Mouse (Mus musculus): Measurements from ENCODE around the gene Tmem19. TPM values are rescaled to one million over a fixed set of nuclear protein-coding genes. Genes with fewer than 3 reads are reported as not detected.

The Tmem19 gene
- polyA plus RNA-seq, 1 experiment from 2014 or later, result 35.5 TPM

DNA sequence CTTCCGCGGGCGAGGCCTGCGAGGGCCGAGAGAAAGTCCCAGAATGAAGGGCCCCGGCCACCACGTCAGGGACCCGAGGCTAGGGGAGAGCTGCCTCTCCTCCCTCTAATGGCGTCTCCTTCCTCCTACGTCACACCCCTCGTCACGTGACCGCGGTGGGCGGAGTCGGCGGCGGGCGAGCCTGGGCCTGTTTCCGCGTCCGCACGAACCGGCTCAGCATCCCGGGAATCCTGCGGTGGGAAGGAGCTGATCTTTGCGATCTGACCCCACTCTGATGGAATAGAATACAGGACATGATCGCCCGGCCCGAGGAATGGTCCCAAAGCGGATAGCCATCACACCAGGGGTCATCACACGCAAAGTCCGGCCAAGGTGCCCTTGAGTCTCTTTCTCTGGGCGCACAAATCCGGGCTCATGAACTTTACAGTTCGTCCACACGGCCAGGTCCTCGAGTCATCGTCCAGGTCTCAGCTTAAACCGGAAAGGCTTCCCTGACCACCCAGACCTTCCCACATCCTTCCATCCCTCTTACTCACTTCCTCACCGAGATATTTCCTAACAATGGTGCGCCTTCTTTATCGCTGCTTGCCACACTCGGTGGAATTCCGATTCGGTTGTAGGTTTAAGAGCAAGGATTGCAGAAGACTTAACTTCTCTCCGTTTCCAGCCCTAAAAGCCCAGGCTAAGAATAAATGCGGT, 46.7 kb downstream of the Tmem19 start, which contains the start of gene Rab21:
Rab21 (minus strand) TSS at position 122 of the 699 bp plus-strand sequence.
- WGBS, result under 1% methylated on average over 42 of the region's 48 CpGs
- peak; percentile 92 for ATAC-seq (ENCODE audit: low FRiP score, low TSS enrichment)
- Histone ChIP-seq H3K27me3 (ENCODE audit: control insufficient read depth, insufficient read depth, low read length) (no peaks in the 10 kb centered on the region), H3K4me1 (ENCODE audit: control insufficient read depth, insufficient read depth, low read length) (peaks cover 17% of the 10 kb centered on the region), H3K27ac (ENCODE audit: low read depth, low read length) (peak within 1 kb of the TSS; percentile 90), H3K9me3 (ENCODE audit: control insufficient read depth, low read length) (no peaks in the 10 kb centered on the region), H3K4me2 (replicated peaks; ENCODE audit: low read depth, low read length) (peak within 1 kb of the TSS; percentile 51), H3K36me3 (ENCODE audit: control insufficient read depth, insufficient read depth, low read length) (no peaks in the 10 kb centered on the region), H3K4me3 (ENCODE audit: low read length) (peak within 1 kb of the TSS; percentile 83), H3K9ac (ENCODE audit: low read depth, low read length) (peak within 1 kb of the TSS; percentile 85)

DNA sequence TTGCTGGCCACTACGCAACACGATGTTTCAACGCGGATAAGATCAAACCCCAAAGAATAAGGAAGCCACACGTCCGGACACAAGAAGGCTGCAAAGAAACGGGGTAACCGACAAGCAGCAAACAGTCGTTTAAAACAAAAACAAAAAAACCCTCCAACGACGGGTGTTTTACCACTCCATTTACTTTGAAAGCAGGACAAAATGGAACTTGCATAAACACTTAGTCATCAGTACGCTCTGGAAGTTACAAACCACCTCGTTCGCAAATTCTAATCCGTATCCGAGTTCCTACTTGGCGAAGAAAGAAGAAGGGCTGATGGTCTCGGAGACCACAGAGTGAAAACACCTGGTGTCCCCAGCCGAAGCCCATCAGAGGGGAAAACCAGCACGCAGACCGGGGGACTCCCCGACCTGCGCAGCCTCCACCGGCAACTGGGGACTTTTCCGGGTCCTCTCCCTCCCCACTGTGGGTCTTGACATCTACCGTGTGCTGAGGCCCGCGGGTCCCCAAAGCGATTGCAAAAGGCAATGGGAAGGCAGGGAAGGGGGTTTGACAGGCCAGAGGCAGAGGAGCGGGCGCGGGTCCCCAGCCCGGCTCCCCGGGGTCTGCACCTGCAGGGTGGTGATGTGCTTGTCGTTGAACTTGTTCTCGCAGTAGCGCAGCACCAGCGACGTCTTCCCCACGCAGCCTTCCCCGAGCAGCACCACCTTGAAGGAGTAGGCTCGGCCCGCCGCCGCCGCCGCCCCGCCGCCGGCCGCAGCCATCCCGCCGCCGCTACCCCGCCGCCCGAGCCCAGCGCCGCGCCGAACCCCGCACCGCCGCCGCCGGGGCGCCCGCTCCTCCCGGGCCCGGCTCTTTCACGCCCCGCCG, 47.5 kb downstream of the Tmem19 start:
- peak overlapping the region; percentile 85 for H3K9ac ChIP-seq (ENCODE audit: low read depth, low read length)
- peaks cover 17% of the 10 kb centered on the region for H3K4me1 ChIP-seq (ENCODE audit: control insufficient read depth, insufficient read depth, low read length)
- under 1% methylated on average over 53 of the region's 73 CpGs for WGBS
- H3K27me3 ChIP-seq (ENCODE audit: control insufficient read depth, insufficient read depth, low read length), result no peaks in the 10 kb centered on the region
- H3K4me3 ChIP-seq (ENCODE audit: low read length), result peak overlapping the region; percentile 83
- peak overlapping the region; percentile 90 for H3K27ac ChIP-seq (ENCODE audit: low read depth, low read length)
- peak overlapping the region; percentile 51 for H3K4me2 ChIP-seq (replicated peaks; ENCODE audit: low read depth, low read length)
- no peaks in the 10 kb centered on the region for H3K36me3 ChIP-seq (ENCODE audit: control insufficient read depth, insufficient read depth, low read length)
- peak; percentile 59 for ATAC-seq (ENCODE audit: low FRiP score, low TSS enrichment)
- H3K9me3 ChIP-seq (ENCODE audit: control insufficient read depth, low read length), result no peaks in the 10 kb centered on the region

- ATAC-seq (ENCODE audit: low FRiP score, low TSS enrichment), result no peak
- Histone ChIP-seq H3K36me3 (ENCODE audit: control insufficient read depth, insufficient read depth, low read length) (no peaks in the 10 kb centered on the region), H3K4me3 (ENCODE audit: low read length) (peak overlapping the region; percentile 83), H3K27me3 (ENCODE audit: control insufficient read depth, insufficient read depth, low read length) (no peaks in the 10 kb centered on the region), H3K27ac (ENCODE audit: low read depth, low read length) (no peak overlapping the region), H3K4me2 (replicated peaks; ENCODE audit: low read depth, low read length) (peak overlapping the region; percentile 51), H3K9me3 (ENCODE audit: control insufficient read depth, low read length) (no peaks in the 10 kb centered on the region), H3K4me1 (ENCODE audit: control insufficient read depth, insufficient read depth, low read length) (peaks cover 17% of the 10 kb centered on the region), H3K9ac (ENCODE audit: low read depth, low read length) (peak overlapping the region; percentile 85; the same call in 1 of the 2 replicates)
- WGBS, result 13% methylated on average over 6 of the region's 6 CpGs
Observed at GRCm38 (mm10) chr10:115314287-115314581, 48.1 kb downstream of the Tmem19 start.

GRCm38 (mm10) chr10:115313641-115314286, 48.5 kb downstream of the Tmem19 start:
- H3K4me3 ChIP-seq (ENCODE audit: low read length), result peak overlapping the region; percentile 83
- peak overlapping the region; percentile 51 for H3K4me2 ChIP-seq (replicated peaks; ENCODE audit: low read depth, low read length)
- H3K9ac ChIP-seq (ENCODE audit: low read depth, low read length), result peak overlapping the region; percentile 85; the same call in 1 of the 2 replicates
- H3K4me1 ChIP-seq (ENCODE audit: control insufficient read depth, insufficient read depth, low read length), result peaks cover 17% of the 10 kb centered on the region
- H3K9me3 ChIP-seq (ENCODE audit: control insufficient read depth, low read length), result no peaks in the 10 kb centered on the region
- ATAC-seq (ENCODE audit: low FRiP score, low TSS enrichment), result peak; percentile 37; the same call in 1 of the 2 replicates
- H3K27ac ChIP-seq (ENCODE audit: low read depth, low read length), result peak overlapping the region; percentile 44; the same call in 1 of the 2 replicates
- H3K27me3 ChIP-seq (ENCODE audit: control insufficient read depth, insufficient read depth, low read length), result no peaks in the 10 kb centered on the region
- WGBS, result 61% methylated on average over 14 of the region's 14 CpGs
- no peaks in the 10 kb centered on the region for H3K36me3 ChIP-seq (ENCODE audit: control insufficient read depth, insufficient read depth, low read length)

GRCm38 (mm10) chr10:115312732-115313131, 49.6 kb downstream of the Tmem19 start:
- no peaks in the 10 kb centered on the region for H3K9me3 ChIP-seq (ENCODE audit: control insufficient read depth, low read length)
- H3K9ac ChIP-seq (ENCODE audit: low read depth, low read length), result no peak overlapping the region
- H3K4me1 ChIP-seq (ENCODE audit: control insufficient read depth, insufficient read depth, low read length), result peaks cover 17% of the 10 kb centered on the region
- no peaks in the 10 kb centered on the region for H3K27me3 ChIP-seq (ENCODE audit: control insufficient read depth, insufficient read depth, low read length)
- no peaks in the 10 kb centered on the region for H3K36me3 ChIP-seq (ENCODE audit: control insufficient read depth, insufficient read depth, low read length)
- no peak overlapping the region for H3K4me3 ChIP-seq (ENCODE audit: low read length)
- no peak overlapping the region; the same call in 1 of the 2 replicates for H3K27ac ChIP-seq (ENCODE audit: low read depth, low read length)
- ATAC-seq (ENCODE audit: low FRiP score, low TSS enrichment), result no peak
- H3K4me2 ChIP-seq (replicated peaks; ENCODE audit: low read depth, low read length), result no peak overlapping the region; the same call in 1 of the 2 replicates
- 11% methylated on average over 3 of the region's 3 CpGs for WGBS

GRCm38 (mm10) chr10:115312194-115312593, 50.1 kb downstream of the Tmem19 start:
- Histone ChIP-seq H3K36me3 (ENCODE audit: control insufficient read depth, insufficient read depth, low read length) (no peaks in the 10 kb centered on the region), H3K27ac (ENCODE audit: low read depth, low read length) (no peak overlapping the region), H3K9me3 (ENCODE audit: control insufficient read depth, low read length) (no peaks in the 10 kb centered on the region), H3K4me2 (replicated peaks; ENCODE audit: low read depth, low read length) (no peak overlapping the region; the same call in 1 of the 2 replicates), H3K9ac (ENCODE audit: low read depth, low read length) (no peak overlapping the region), H3K27me3 (ENCODE audit: control insufficient read depth, insufficient read depth, low read length) (no peaks in the 10 kb centered on the region), H3K4me3 (ENCODE audit: low read length) (no peak overlapping the region), H3K4me1 (ENCODE audit: control insufficient read depth, insufficient read depth, low read length) (peaks cover 17% of the 10 kb centered on the region)
- no peak for ATAC-seq (ENCODE audit: low FRiP score, low TSS enrichment)
- 68% methylated on average over 5 of the region's 5 CpGs for WGBS

DNA sequence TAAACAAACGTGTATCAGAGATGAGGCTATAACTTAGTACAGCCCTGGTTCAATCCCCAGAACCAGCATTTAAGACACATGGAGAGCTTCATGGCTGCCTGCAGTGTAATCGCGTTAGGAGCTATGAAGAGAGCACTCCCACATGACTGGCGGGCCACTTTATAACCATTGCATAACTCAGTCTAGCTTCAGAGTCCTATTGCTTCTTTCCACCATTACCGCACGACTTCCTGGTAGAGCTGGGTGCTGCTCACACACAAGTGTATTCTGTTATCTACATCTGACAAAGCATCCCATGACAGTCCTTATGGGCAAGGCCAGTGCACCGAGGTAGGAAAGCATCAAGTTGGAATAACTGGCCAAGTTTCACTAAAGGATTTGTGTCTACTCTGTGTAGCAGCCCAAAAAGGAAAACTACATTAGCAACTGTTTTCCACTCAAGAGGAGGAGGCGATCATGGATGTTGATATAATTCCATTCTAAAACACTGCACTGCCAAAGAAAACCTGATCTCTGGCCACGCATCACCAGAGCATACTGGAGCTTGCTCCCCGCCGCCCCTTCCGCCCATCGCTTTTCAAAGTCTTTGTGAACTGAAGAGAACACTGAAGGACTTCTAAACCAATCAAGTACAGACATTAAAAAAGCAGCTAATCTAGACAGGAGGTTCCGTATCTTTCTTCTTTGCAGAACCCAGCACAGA, 50.9 kb downstream of the Tmem19 start:
- H3K27ac ChIP-seq (ENCODE audit: low read depth, low read length), result no peak overlapping the region
- H3K4me1 ChIP-seq (ENCODE audit: control insufficient read depth, insufficient read depth, low read length), result peaks cover 17% of the 10 kb centered on the region
- H3K4me2 ChIP-seq (replicated peaks; ENCODE audit: low read depth, low read length), result no peak overlapping the region
- H3K36me3 ChIP-seq (ENCODE audit: control insufficient read depth, insufficient read depth, low read length), result no peaks in the 10 kb centered on the region
- H3K9me3 ChIP-seq (ENCODE audit: control insufficient read depth, low read length), result no peaks in the 10 kb centered on the region
- WGBS, result 78% methylated on average over 14 of the region's 14 CpGs
- H3K4me3 ChIP-seq (ENCODE audit: low read length), result no peak overlapping the region
- H3K9ac ChIP-seq (ENCODE audit: low read depth, low read length), result no peak overlapping the region
- H3K27me3 ChIP-seq (ENCODE audit: control insufficient read depth, insufficient read depth, low read length), result no peaks in the 10 kb centered on the region
- ATAC-seq (ENCODE audit: low FRiP score, low TSS enrichment), result no peak

GRCm38 (mm10) chr10:115309191-115309590, 53.1 kb downstream of the Tmem19 start:
- no peaks in the 10 kb centered on the region for H3K36me3 ChIP-seq (ENCODE audit: control insufficient read depth, insufficient read depth, low read length)
- H3K4me1 ChIP-seq (ENCODE audit: control insufficient read depth, insufficient read depth, low read length), result peaks cover 22% of the 10 kb centered on the region
- H3K9me3 ChIP-seq (ENCODE audit: control insufficient read depth, low read length), result no peaks in the 10 kb centered on the region
- ATAC-seq (ENCODE audit: low FRiP score, low TSS enrichment), result no peak
- H3K9ac ChIP-seq (ENCODE audit: low read depth, low read length), result no peak overlapping the region
- H3K27me3 ChIP-seq (ENCODE audit: control insufficient read depth, insufficient read depth, low read length), result no peaks in the 10 kb centered on the region
- 95% methylated on average over 4 of the region's 4 CpGs for WGBS
- no peak overlapping the region for H3K4me3 ChIP-seq (ENCODE audit: low read length)
- H3K27ac ChIP-seq (ENCODE audit: low read depth, low read length), result no peak overlapping the region
- no peak overlapping the region for H3K4me2 ChIP-seq (replicated peaks; ENCODE audit: low read depth, low read length)
